In the genomic region with DNA sequence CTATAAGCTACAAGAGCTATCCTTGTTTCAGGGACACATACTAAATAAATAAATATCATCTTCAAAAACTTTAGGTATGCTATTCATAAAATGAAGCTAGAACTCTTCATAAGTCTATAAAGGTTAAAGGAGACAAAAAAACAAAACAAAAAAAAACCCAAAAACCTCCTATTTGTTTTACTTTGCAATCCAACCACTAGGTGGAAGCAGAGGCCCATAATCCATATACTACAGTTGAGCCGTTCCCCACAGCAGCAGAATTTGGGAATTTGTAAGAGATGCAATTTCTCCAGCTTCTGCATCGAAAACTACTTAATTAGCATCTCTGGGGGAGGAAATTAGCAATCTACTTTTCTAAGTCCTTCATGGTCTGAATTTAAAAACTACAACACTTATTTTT, we compare ENCODE assay signal across 10 mouse cellular contexts. TPM values are rescaled to one million over a fixed set of nuclear protein-coding genes. Genes with fewer than 3 reads are reported as not detected.
DNase-seq lines count a peak whose midpoint lies in the region; ATAC-seq lines count a peak whose summit lies in the region.
"Had no signal": no experiment of that assay in that cellular context is flagged by ENCODE, and none has a peak within 500 bp of the region (broad histone marks: within the 10 kb centered on the region; RNA-seq: fewer than 3 reads in every experiment).

No protein-coding gene starts in this region.

- peak; percentile 66; the same call in 1 of the 2 replicates for ATAC-seq in hindbrain, embryonic 14.5 days (ENCODE audit: low FRiP score)
- ATAC-seq in hindbrain, embryonic 12.5 days (ENCODE audit: low FRiP score), result no peak
- ATAC-seq in hematopoietic stem cell, adult 5-6 weeks (replicated peaks in 1 of 2; ENCODE audit: insufficient read depth in 1 of 2, low FRiP score in 2 of 2, low TSS enrichment in 1 of 2, low read depth in 1 of 2, poor library complexity in 2 of 2, severe bottlenecking in 2 of 2), result peak; percentile 71 to 81; a peak in 3 of 4 replicates
- peak; percentile 66; the same call in 1 of the 2 replicates for ATAC-seq in neutrophil, adult 5-6 weeks (ENCODE audit: extremely low read depth, insufficient number of reproducible peaks, low FRiP score, poor library complexity, severe bottlenecking)

- 5% methylated on average over 2 of the region's 2 CpGs for WGBS in hindbrain, embryonic 14.5 days
- 3% methylated on average over 2 of the region's 2 CpGs for WGBS in hindbrain, embryonic 12.5 days

- H3K27me3 ChIP-seq in hindbrain, embryonic 14.5 days (ENCODE audit: control insufficient read depth, insufficient read depth, low read length), result no peaks in the 10 kb centered on the region
- no peaks in the 10 kb centered on the region for H3K27me3 ChIP-seq in hindbrain, embryonic 12.5 days
- H3K27me3 ChIP-seq: limb, embryonic 15.5 days; stomach, embryonic 15.5 days had no signal

- DNase-seq in hindbrain, embryonic 14.5 days (ENCODE audit: low spot score), result peak; percentile 74
- DNase-seq in testis, postnatal 10 days (ENCODE audit: low spot score), result peak; percentile 46
- DNase-seq in testis, postnatal 14 days (ENCODE audit: low spot score), result no peak
- peak; percentile 1 for DNase-seq in c-Kit-negative CD71-positive TER-119-positive erythroid progenitor cells, embryonic 14.5 days (ENCODE audit: low read depth, low spot score)
- no peak for DNase-seq in urinary bladder, adult 18-20 months (ENCODE audit: low spot score in 2 of 2)

- no peaks in the 10 kb centered on the region for H3K4me1 ChIP-seq in hindbrain, embryonic 14.5 days (replicated peaks; ENCODE audit: control insufficient read depth, insufficient read depth, low read length)
- H3K4me1 ChIP-seq in hindbrain, embryonic 12.5 days, result no peaks in the 10 kb centered on the region
- H3K4me1 ChIP-seq: limb, embryonic 15.5 days; stomach, embryonic 15.5 days had no signal

- no peaks in the 10 kb centered on the region for H3K36me3 ChIP-seq in hindbrain, embryonic 14.5 days (replicated peaks; ENCODE audit: control insufficient read depth, insufficient read depth)
- H3K36me3 ChIP-seq in hindbrain, embryonic 12.5 days, result no peaks in the 10 kb centered on the region
- H3K36me3 ChIP-seq: limb, embryonic 15.5 days; stomach, embryonic 15.5 days had no signal

- H3K27ac ChIP-seq in hindbrain, embryonic 14.5 days, result no peak overlapping the region
- H3K27ac ChIP-seq in hindbrain, embryonic 12.5 days, result no peak overlapping the region
- H3K27ac ChIP-seq: limb, embryonic 15.5 days; stomach, embryonic 15.5 days had no signal

- no peak overlapping the region for H3K4me3 ChIP-seq in hindbrain, embryonic 14.5 days (replicated peaks; ENCODE audit: low read length)
- H3K4me3 ChIP-seq in hindbrain, embryonic 12.5 days, result no peak overlapping the region
- H3K4me3 ChIP-seq: limb, embryonic 15.5 days; stomach, embryonic 15.5 days had no signal

- H3K9me3 ChIP-seq in hindbrain, embryonic 14.5 days (ENCODE audit: control insufficient read depth, low read length), result no peaks in the 10 kb centered on the region
- no peaks in the 10 kb centered on the region for H3K9me3 ChIP-seq in hindbrain, embryonic 12.5 days (replicated peaks)
- H3K9me3 ChIP-seq: limb, embryonic 15.5 days; stomach, embryonic 15.5 days had no signal

- H3K4me2 ChIP-seq in hindbrain, embryonic 14.5 days (replicated peaks), result no peak overlapping the region
- H3K4me2 ChIP-seq in hindbrain, embryonic 12.5 days (replicated peaks), result no peak overlapping the region
- H3K4me2 ChIP-seq: limb, embryonic 15.5 days; stomach, embryonic 15.5 days had no signal

- H3K9ac ChIP-seq in hindbrain, embryonic 14.5 days, result no peak overlapping the region
- no peak overlapping the region for H3K9ac ChIP-seq in hindbrain, embryonic 12.5 days
- H3K9ac ChIP-seq: limb, embryonic 15.5 days; stomach, embryonic 15.5 days had no signal

RNA-seq across cellular contexts. Expression of gene Jchain, which starts 8.5 kb away (rescaled TPM):
- 0.23 and 0.26 TPM in 2 replicates for polyA plus RNA-seq in hindbrain, embryonic 14.5 days (2014; fragmentation: Nextera tagmentation; extraction: Ambion mirVana)
- polyA plus RNA-seq in hindbrain, embryonic 12.5 days (2016; fragmentation: Nextera tagmentation; extraction: Ambion mirVana), result 0.27 and 0.35 TPM in 2 replicates
- total RNA-seq in hematopoietic stem cell, adult 5-6 weeks (2017), result 33.5 and 57.6 TPM in 2 replicates
- total RNA-seq in neutrophil, adult 5-6 weeks (2017), result 6.8 and 8.2 TPM in 2 replicates

RNA-seq across cellular contexts. Expression of gene Enam, which starts 31.5 kb away (rescaled TPM):
- polyA plus RNA-seq in hindbrain, embryonic 14.5 days (2014; fragmentation: Nextera tagmentation; extraction: Ambion mirVana), result not detected in 2 replicates
- not detected in 2 replicates for polyA plus RNA-seq in hindbrain, embryonic 12.5 days (2016; fragmentation: Nextera tagmentation; extraction: Ambion mirVana)
- total RNA-seq in hematopoietic stem cell, adult 5-6 weeks (2017), result not detected in 2 replicates
- not detected in 2 replicates for total RNA-seq in neutrophil, adult 5-6 weeks (2017)
- polyA plus RNA-seq: stomach, embryonic 15.5 days had no signal

RNA-seq across cellular contexts. Expression of gene Utp3, which starts 35.0 kb away (rescaled TPM):
- 35.6 and 36.6 TPM in 2 replicates for polyA plus RNA-seq in hindbrain, embryonic 14.5 days (2014; fragmentation: Nextera tagmentation; extraction: Ambion mirVana)
- 60.9 and 62.7 TPM in 2 replicates for polyA plus RNA-seq in hindbrain, embryonic 12.5 days (2016; fragmentation: Nextera tagmentation; extraction: Ambion mirVana)
- total RNA-seq in hematopoietic stem cell, adult 5-6 weeks (2017), result 61.8 and 80.9 TPM in 2 replicates
- total RNA-seq in neutrophil, adult 5-6 weeks (2017), result 56.3 and 59.2 TPM in 2 replicates

RNA-seq across cellular contexts. Expression of gene Rufy3, which starts 45.6 kb away (rescaled TPM):
- 300 and 303 TPM in 2 replicates for polyA plus RNA-seq in hindbrain, embryonic 14.5 days (2014; fragmentation: Nextera tagmentation; extraction: Ambion mirVana)
- polyA plus RNA-seq in hindbrain, embryonic 12.5 days (2016; fragmentation: Nextera tagmentation; extraction: Ambion mirVana), result 229 and 258 TPM in 2 replicates
- 18.1 and 19.5 TPM in 2 replicates for total RNA-seq in hematopoietic stem cell, adult 5-6 weeks (2017)
- 17.1 and 22.7 TPM in 2 replicates for total RNA-seq in neutrophil, adult 5-6 weeks (2017)

Comparison
In these comparisons a context has a peak if more than half of its experiments do, and no peak if none do; other contexts are left out.
1. DNase-seq: peak in hindbrain, embryonic 14.5 days (single experiment), testis, postnatal 10 days (single experiment) and c-Kit-negative CD71-positive TER-119-positive erythroid progenitor cells, embryonic 14.5 days (single experiment); none in testis, postnatal 14 days (single experiment) and urinary bladder, adult 18-20 months (0 of 2).